Mouse (Mus musculus): ENCODE data around the gene Mtrf1l.

Gene Mtrf1l

DNA sequence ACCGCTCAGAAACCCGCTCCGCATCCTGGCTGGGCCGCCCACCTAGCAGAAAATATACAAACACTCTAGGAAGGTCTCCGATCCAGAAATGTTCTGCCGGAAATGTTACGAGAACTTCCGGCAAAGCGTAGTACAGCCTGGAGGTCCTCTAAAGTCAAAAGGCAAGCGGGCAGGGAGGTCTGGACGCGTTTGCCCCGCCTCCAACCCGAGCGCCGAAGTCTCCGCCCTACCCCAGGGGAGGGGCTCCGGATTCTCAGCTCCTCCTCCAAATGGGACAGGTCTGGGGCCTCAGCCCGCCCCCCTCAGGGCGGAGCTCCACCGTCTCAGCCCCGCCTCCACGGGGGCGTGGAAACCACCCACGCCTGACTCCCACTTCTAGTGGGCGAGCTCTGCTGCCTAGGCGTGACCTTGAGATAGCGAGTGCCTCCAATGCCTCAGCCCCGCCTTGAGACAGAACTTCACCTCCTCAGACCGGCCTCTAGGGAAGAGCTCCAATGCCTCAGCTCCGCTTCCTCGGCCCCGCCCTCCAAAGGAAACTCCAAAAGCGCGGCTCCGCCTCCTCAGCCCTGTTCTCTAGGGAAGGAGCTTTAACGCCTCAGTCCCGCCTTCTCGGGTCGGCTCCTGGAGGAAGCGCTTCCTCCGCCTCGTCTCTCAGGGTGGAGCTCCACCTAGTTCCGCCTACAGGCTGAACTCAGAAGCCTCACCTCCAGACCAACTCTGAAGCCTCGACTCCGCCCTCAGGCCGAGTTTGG is at the start of gene Mtrf1l:
Gene Mtrf1l, minus strand, starts transcription at position 171 of the 752 bp plus-strand sequence.
- peak; percentile 98 for DNase-seq (ENCODE audit: low read depth, low spot score)

DNA sequence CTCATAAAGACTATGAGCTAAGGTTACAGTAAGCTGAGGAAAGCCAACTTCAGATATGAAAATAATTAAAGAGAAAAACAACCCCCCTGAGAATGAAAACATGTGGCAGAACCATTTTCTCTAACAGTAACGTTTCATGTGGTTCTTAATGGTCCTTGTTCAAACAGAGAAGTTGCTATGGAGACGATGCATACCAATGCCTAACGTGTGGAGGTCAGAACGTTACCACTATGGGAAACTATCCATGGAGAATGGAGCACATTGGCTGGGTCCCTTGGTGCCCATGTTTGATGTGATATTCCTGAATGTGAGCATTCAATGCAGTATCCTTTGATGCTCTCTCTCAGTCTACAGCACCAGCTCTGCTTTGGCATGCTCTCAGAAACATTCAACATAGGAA is 47.4 kb upstream of the Mtrf1l start:
- DNase-seq (ENCODE audit: low read depth, low spot score): no peak

DNA sequence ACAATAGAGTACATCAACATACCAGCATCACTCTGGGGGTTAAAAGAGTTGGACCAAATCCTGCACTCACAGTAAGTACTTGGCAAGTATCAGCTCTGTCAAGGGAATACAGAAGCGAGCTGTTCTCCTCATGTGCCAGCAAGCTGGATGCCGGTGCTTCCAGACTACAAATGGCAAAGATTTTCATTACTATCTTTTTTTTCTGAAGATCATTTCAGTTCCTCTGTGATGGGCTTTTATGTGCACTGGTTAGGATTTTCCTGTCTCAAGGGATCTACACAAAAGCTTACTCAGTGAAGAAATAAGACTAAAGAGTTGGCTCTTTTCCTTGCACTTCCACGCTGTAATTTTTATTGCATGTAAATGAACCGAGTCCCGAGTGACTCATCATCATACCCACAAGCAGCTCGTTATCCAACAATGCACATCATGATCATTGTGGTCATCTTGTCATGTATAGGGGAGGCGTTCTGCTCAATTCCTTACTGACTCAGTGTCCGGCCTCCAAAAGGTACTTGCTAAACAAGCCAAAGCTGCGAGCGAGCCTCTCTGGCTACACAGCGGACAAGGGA is 44.4 kb upstream of the Mtrf1l start:
- no peak for DNase-seq (ENCODE audit: low read depth, low spot score)

DNA sequence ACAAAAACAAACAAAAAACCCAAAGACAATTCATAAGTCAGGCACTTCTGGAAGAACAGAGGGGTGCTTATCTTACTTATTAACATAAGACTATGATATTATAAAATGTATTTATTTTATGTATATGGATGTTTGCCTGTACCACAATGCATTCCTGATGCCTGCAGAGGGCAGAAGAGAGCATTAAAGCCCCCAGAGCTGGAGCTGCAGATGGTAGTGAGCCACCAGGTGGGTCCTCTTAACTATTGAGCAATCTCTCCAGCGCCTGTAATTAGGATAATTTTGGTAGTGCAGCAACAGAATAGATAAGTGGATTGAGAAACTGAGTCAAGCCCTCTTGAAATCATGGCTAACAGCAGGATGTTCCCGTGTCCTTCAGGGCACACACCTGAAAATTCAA is 42.3 kb upstream of the Mtrf1l start:
- peak; percentile 41 for DNase-seq (ENCODE audit: low read depth, low spot score)

- no peak for DNase-seq (ENCODE audit: low read depth, low spot score)
Observed at GRCm38 (mm10) chr10:5862669-5863068, 39.0 kb upstream of the Mtrf1l start.

- DNase-seq (ENCODE audit: low read depth, low spot score): no peak
Observed at GRCm38 (mm10) chr10:5860849-5861248, 37.1 kb upstream of the Mtrf1l start.

GRCm38 (mm10) chr10:5859729-5860128 is 36.0 kb upstream of the Mtrf1l start:
- peak; percentile 45 for DNase-seq (ENCODE audit: low read depth, low spot score)

GRCm38 (mm10) chr10:5857996-5858549 is 34.4 kb upstream of the Mtrf1l start:
- DNase-seq (ENCODE audit: low read depth, low spot score): peak; percentile 58

GRCm38 (mm10) chr10:5853290-5853868 is 29.7 kb upstream of the Mtrf1l start:
- DNase-seq (ENCODE audit: low read depth, low spot score): no peak

DNA sequence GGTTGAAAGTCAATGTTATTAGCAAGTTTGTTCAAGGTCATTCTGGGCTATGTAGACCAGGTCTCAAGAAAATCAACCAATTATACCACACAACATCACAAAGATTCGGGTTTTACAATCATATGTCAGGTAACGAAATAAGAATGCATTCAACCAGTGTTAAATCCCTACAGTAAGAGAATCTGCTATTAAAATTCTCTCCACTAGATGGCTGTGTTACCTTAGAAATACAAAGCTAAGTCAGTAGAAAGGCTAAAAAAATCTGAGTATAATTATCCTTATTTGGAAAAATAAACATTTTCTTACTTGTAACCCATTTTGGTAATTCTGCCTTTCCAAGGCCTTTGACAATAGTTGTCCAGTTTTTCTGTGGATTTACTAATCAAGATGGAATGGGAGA is 23.2 kb upstream of the Mtrf1l start:
- DNase-seq (ENCODE audit: low read depth, low spot score): no peak

GRCm38 (mm10) chr10:5841369-5841768 is 17.7 kb upstream of the Mtrf1l start:
- DNase-seq (ENCODE audit: low read depth, low spot score): peak; percentile 71

GRCm38 (mm10) chr10:5826336-5827025 is 2.8 kb upstream of the Mtrf1l start:
- no peak for DNase-seq (ENCODE audit: low read depth, low spot score)

DNA sequence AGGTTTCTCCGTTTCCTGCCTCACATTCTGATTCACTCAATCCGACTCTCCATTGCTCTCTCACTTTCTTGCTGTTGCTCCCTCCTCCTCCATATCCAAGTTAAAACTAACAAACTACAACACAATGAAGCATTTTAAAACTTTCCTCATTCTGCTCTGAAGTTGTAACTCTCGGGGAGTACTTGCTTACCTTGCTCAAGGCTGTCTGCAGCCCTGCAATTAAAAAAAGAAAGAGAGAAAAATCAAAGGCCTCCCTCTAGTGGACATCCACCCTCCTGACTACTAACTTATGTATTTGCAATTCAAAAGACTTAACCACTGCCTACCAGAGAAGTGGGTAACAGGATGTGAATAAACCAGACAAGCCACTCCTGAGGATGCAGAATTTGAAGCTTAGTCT is 1.1 kb upstream of the Mtrf1l start:
- DNase-seq (ENCODE audit: low read depth, low spot score): peak; percentile 87

DNA sequence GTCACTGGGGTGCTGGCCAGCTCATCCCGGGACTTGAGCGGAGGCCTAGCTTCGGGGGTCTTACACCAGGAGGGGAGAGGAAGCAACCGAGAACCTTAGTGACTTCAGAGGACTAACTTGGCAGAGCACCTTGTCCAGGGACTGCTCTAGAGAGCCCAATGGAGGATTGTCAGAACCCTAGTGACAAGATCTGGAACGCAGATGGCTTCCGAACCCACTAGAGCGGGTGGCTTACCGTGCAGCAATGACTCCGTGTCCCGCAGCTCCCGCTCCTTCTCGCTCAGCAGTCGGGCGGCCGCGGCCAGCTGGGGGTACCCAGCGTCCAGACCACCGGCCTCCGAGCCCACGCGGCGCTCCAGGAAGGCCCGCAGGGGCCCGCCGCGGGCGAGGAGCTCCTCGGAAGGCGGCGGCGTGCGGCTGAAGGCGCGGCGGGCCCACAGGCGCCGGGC is 395 bp downstream of the Mtrf1l start:
- no peak for DNase-seq (ENCODE audit: low read depth, low spot score)

DNA sequence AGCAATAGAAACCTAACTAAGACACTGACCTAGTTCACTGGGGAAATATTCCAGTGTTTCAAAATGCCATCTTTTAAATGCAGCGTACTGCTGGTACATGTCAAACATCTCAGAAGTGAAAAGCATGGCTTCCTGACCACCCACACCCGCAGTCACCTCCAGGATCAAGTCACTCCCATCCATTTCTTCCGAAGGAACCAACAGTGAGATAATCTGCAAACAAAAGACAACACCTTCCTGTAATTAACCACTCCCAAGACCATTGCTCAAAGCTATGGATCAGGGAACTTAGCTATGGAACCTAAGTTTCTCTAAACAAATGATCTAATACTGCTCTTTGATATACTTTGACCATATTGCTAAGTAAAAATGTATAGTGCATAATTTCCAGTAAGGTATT is 4.9 kb downstream of the Mtrf1l start:
- DNase-seq (ENCODE audit: low read depth, low spot score): no peak

DNA sequence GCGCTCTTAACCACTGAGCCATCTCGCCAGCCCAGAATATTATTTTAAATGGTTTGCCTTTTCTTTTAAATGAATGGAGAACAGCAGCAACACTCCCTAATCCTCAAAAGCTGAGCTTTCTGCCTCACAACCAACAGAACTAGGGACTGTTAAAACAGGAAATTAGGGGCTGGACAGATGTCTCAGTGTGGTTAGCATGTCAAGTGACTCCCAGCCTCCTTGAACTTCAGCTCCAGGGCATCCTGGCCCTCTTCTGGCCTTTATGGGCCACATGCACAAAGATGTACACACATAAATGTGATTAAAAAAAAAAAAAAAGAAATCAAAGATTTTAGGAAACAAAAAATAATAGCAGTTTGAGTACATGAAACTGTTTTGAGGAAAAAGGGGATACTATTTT is 7.7 kb downstream of the Mtrf1l start:
- DNase-seq (ENCODE audit: low read depth, low spot score): no peak

DNA sequence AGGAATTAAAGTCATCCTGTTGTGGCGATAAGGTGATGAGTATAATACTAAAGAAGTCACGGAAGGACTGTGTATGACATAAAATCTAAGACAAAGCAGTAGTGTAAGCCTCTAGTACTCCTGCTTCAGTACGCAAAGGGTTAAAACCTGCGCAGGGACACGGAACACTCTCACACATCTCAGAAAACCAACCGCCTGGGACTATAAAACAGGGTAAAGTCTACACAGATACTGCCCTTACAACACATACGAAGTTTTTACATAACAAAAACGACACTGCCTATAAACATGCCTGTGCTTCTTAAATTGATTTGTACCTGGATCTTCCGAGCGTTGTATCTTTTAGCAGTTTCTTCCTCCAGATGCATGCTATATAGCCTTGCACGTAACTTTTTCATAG is 10.0 kb downstream of the Mtrf1l start:
- DNase-seq (ENCODE audit: low read depth, low spot score): no peak

- DNase-seq (ENCODE audit: low read depth, low spot score): no peak
Observed at GRCm38 (mm10) chr10:5807683-5808082, 16.0 kb downstream of the Mtrf1l start.

GRCm38 (mm10) chr10:5806996-5807395 is 16.7 kb downstream of the Mtrf1l start:
- DNase-seq (ENCODE audit: low read depth, low spot score): no peak

DNA sequence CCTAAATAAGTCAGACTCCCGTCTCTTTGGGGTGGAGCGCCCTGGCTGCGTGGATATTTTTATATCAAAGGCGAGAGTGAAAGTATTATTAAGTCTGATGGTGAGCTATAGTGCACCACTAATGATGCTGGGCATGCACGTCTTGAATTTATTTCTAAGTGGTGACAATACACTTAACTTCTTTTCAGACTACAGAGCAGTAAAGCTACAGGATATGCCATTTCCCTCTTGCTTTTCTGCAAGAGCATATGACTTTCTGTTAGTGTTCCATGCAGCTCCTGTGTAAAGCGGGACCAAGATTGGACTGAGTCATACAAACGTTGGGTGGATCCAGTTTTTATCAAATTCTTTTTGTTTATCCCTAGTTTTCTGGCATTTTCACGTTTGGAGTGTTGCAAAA is 17.3 kb downstream of the Mtrf1l start:
- no peak for DNase-seq (ENCODE audit: low read depth, low spot score)

DNA sequence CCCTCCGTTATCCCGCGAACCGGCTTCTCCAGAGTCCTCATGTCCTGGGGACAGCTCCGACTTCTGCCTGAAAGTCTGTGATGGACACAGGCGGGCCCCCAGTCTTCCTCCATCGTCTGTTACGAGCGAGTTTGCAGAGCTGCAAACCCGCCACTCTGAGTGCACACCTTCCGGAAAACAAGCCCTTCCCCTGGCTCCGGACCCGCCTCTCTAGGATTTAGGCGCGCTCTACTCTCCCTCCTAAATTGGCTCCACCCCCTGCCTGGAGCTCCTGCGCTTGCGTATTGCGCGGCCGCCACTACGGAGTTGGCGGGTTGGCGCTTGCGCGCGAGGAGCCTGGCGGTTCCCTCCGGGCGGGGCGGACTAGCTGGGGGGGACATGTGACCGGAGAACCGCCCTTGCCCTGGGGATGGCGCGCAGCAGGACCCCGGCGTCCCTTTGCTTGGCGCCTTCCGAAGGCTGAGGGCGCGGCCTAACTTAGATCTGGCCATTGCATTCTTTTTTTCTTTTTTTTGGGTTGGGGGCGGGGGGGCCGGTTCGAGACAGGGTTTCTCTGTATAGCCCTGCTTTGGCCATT is 17.9 kb downstream of the Mtrf1l start:
- peak; percentile 98 for DNase-seq (ENCODE audit: low read depth, low spot score)

DNA sequence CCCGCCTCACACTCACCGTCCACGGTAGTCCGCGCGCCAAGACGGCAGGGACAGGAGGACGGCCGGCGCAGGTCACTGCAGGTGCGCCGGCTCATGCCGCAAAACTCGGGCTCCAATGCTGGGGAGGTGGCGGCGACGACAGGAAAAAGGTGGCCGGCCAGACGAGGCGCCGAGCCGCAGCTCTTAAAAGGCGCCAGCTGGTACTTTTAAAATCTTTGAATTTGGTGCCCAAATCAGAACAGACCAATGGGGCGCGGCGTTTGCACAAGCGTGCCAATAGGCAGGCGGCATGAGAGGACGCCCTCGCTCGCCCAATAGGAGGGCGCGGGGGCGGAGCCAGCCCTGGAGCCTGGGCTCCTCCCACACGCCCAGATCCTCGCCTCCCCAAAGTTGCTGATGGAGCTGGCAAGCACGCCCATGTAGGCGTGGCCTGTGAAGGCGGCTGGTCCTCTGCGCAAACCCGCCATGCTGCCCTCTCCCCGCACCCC is 18.4 kb downstream of the Mtrf1l start, which contains the start of gene Fbxo5:
Gene Fbxo5, minus strand, starts transcription at position 358 of the 488 bp plus-strand sequence.
- peak; percentile 99 for DNase-seq (ENCODE audit: low read depth, low spot score)
